Mouse (Mus musculus): ENCODE measurements around the gene Myh14.

Myh14 gene

GRCm38 (mm10) chr7:44669103-44669502 lies 1.5 kb downstream of the Myh14 start:
- DNase-seq (ENCODE audit: low spot score): no peak

GRCm38 (mm10) chr7:44667996-44668738 lies 2.5 kb downstream of the Myh14 start:
- no peak for DNase-seq (ENCODE audit: low spot score)

GRCm38 (mm10) chr7:44666462-44666861 lies 4.2 kb downstream of the Myh14 start:
- no peak for DNase-seq (ENCODE audit: low spot score)

GRCm38 (mm10) chr7:44664731-44665130 lies 5.9 kb downstream of the Myh14 start:
- no peak for DNase-seq (ENCODE audit: low spot score)

GRCm38 (mm10) chr7:44663546-44663945 lies 7.1 kb downstream of the Myh14 start:
- no peak for DNase-seq (ENCODE audit: low spot score)

- no peak for DNase-seq (ENCODE audit: low spot score)
Measured at GRCm38 (mm10) chr7:44662569-44662968, 8.1 kb downstream of the Myh14 start.

GRCm38 (mm10) chr7:44662168-44662567 lies 8.5 kb downstream of the Myh14 start:
- DNase-seq (ENCODE audit: low spot score): no peak

GRCm38 (mm10) chr7:44661219-44661618 lies 9.4 kb downstream of the Myh14 start:
- no peak for DNase-seq (ENCODE audit: low spot score)

- no peak for DNase-seq (ENCODE audit: low spot score)
Measured at GRCm38 (mm10) chr7:44655504-44655903, 15.1 kb downstream of the Myh14 start.

- DNase-seq (ENCODE audit: low spot score): no peak
Measured at GRCm38 (mm10) chr7:44653773-44654172, 16.9 kb downstream of the Myh14 start.

- no peak for DNase-seq (ENCODE audit: low spot score)
Measured at GRCm38 (mm10) chr7:44651416-44651815, 19.2 kb downstream of the Myh14 start.

- DNase-seq (ENCODE audit: low spot score): no peak
Measured at GRCm38 (mm10) chr7:44649990-44650389, 20.7 kb downstream of the Myh14 start.

- DNase-seq (ENCODE audit: low spot score): no peak
Measured at GRCm38 (mm10) chr7:44649094-44649610, 21.5 kb downstream of the Myh14 start.

GRCm38 (mm10) chr7:44647729-44648128 lies 22.9 kb downstream of the Myh14 start:
- no peak for DNase-seq (ENCODE audit: low spot score)

GRCm38 (mm10) chr7:44647042-44647724 lies 23.5 kb downstream of the Myh14 start:
- DNase-seq (ENCODE audit: low spot score): no peak

GRCm38 (mm10) chr7:44645951-44646350 lies 24.7 kb downstream of the Myh14 start:
- DNase-seq (ENCODE audit: low spot score): no peak

GRCm38 (mm10) chr7:44645256-44645655 lies 25.4 kb downstream of the Myh14 start:
- no peak for DNase-seq (ENCODE audit: low spot score)

GRCm38 (mm10) chr7:44641887-44642286 lies 28.8 kb downstream of the Myh14 start:
- DNase-seq (ENCODE audit: low spot score): no peak

- no peak for DNase-seq (ENCODE audit: low spot score)
Measured at GRCm38 (mm10) chr7:44640843-44641605, 29.6 kb downstream of the Myh14 start.

GRCm38 (mm10) chr7:44638663-44639062 lies 32.0 kb downstream of the Myh14 start:
- DNase-seq (ENCODE audit: low spot score): no peak

GRCm38 (mm10) chr7:44636684-44637083 lies 34.0 kb downstream of the Myh14 start:
- DNase-seq (ENCODE audit: low spot score): no peak

GRCm38 (mm10) chr7:44633407-44633806 lies 37.2 kb downstream of the Myh14 start:
- DNase-seq (ENCODE audit: low spot score): no peak

GRCm38 (mm10) chr7:44632676-44633075 lies 38.0 kb downstream of the Myh14 start:
- no peak for DNase-seq (ENCODE audit: low spot score)

Data from urinary bladder, postnatal 10 days (tissue).